Mouse (Mus musculus) liver, adult 2 months (tissue): ENCODE measurements around the gene Fgfr2.

Source experiments
- CTCF ChIP-seq: fragments of 200-500 bp; IDR thresholded peaks from 2 replicates; pipeline ENCODE4 v1.5.1; 2011; ENCODE audit warnings: low read depth, low read length, control low read depth
- POLR2A ChIP-seq: fragments of 200-500 bp; IDR thresholded peaks from 2 replicates; pipeline ENCODE4 v1.6.1; 2011; ENCODE audit warnings: low read length, control low read depth; ENCODE audit not compliant: insufficient read depth; ENCODE audit errors: extremely low read depth

- TF ChIP-seq CTCF (peak; percentile 95), POLR2A (no peak)
Measured at GRCm38 (mm10) chr7:131881876-131882615, 1241.1 kb downstream of the Fgfr2 start.
